Mouse (Mus musculus) hindbrain, postnatal 0 days (tissue): ENCODE measurements around the gene Herc3. TPM values are rescaled to one million over a fixed set of nuclear protein-coding genes. Genes with fewer than 3 reads are reported as not detected.
A peak's percentile ranks its signal among the peaks of the same experiment; 100 is the strongest.

Source experiments
- ATAC-seq: fragments of 200-750 bp; cut with Nextera tagmentation; 2 replicates; pipeline ENCODE4 v1.8.0; 2017; ENCODE audit warnings: mild to moderate bottlenecking, moderate TSS enrichment, moderate library complexity
- DNase-seq: peaks from one replicate; pipeline ENCODE4 v3.0.0-alpha.2; 2015; ENCODE audit warnings: low spot score
- H3K27ac ChIP-seq: fragments of 300-500 bp; sonication (generic); 2 replicates; pipeline ENCODE4 v1.5.1; 2014; ENCODE audit warnings: mild to moderate bottlenecking
- H3K27me3 ChIP-seq: fragments of 300-500 bp; sonication (generic); 2 replicates; pipeline ENCODE4 v1.6.1; 2014; ENCODE audit warnings: low read length, mixed read lengths; ENCODE audit not compliant: insufficient read depth
- H3K36me3 ChIP-seq: fragments of 300-500 bp; sonication (generic); 2 replicates; pipeline ENCODE4 v1.6.1; 2014; ENCODE audit warnings: low read length, mixed read lengths; ENCODE audit not compliant: insufficient read depth
- H3K4me1 ChIP-seq: fragments of 300-500 bp; sonication (generic); 2 replicates; pipeline ENCODE4 v1.6.1; 2014; ENCODE audit warnings: antibody characterized with exemption, low read length, mixed read lengths; ENCODE audit not compliant: insufficient read depth
- H3K4me2 ChIP-seq: fragments of 300-500 bp; sonication (generic); 2 replicates; pipeline ENCODE4 v1.6.1; 2014; ENCODE audit warnings: low read depth, mild to moderate bottlenecking, low read length, moderate library complexity, mixed read lengths
- H3K4me3 ChIP-seq: fragments of 300-500 bp; sonication (generic); 2 replicates; pipeline ENCODE4 v1.5.1; 2014; ENCODE audit warnings: low read length
- H3K9ac ChIP-seq: fragments of 300-500 bp; sonication (generic); replicated peaks from 2 replicates; pipeline ENCODE4 v1.6.1; 2014; ENCODE audit warnings: mild to moderate bottlenecking, low read length, moderate library complexity, mixed read lengths
- H3K9me3 ChIP-seq: fragments of 300-500 bp; sonication (generic); 2 replicates; pipeline ENCODE4 v1.6.1; 2016; ENCODE audit warnings: low read length, mixed read lengths
- CTCF ChIP-seq: IDR thresholded peaks from 2 replicates; pipeline ENCODE4 v1.5.1; 2016; ENCODE audit warnings: antibody characterized with exemption, control low read depth, low read depth
- WGBS: fragments of 180-500 bp; shearing (Covaris S2); extraction: QIAGEN DNeasy Blood & Tissue Kit; methylation state at CpG from one replicate; pipeline ENCODE4 v1.1.7; 2014; 5-methylcytosine and 5-hydroxymethylcytosine counted together
- polyA plus RNA-seq: library from polyadenylated mRNA; unstranded; fragments of >200 nt; fragmentation: Nextera tagmentation; extraction: Ambion mirVana; gene quantifications from 2 replicates; pipeline ENCODE4 v1.2.1, GENCODE M21; 2015
- total RNA-seq: library from RNA; depleted of rRNA; stranded (reverse); fragments of >200 nt; gene quantifications from 2 replicates; pipeline ENCODE4 v1.2.3, GENCODE M21; 2014

Gene Herc3
- total and polyA plus RNA-seq, 2 experiments from 2014 or later, result 35.1 to 140 TPM

DNA sequence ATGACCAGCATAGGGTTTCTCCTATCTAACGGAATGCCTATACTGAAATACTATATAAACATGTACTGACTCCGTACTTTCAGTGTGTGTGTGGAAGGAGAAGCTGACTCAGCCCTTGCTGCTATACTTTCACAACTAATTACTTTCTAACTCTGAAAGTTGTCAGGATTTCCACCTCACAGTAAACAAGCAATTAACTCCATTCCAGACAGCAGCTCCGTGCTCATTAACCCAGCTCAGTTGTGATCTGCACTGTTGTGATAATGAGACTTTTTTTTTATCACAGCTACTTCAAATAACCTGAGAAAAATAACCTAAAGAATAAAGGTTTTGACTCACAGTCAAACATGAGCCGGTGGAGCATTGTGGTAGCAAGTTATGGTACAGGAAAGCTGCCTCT lies 63.7 kb downstream of the Herc3 start:
- H3K9ac ChIP-seq, result no peak overlapping the region
- no peaks in the 10 kb centered on the region for H3K9me3 ChIP-seq
- DNase-seq, result no peak
- peaks cover 20% of the 10 kb centered on the region for H3K36me3 ChIP-seq
- no peak overlapping the region for H3K27ac ChIP-seq
- H3K4me3 ChIP-seq, result no peak overlapping the region
- TF ChIP-seq CTCF, result no peak
- no peaks in the 10 kb centered on the region for H3K27me3 ChIP-seq
- no peak overlapping the region for H3K4me2 ChIP-seq
- 82% methylated on average over 4 of the region's 4 CpGs for WGBS
- ATAC-seq, result no peak
- H3K4me1 ChIP-seq, result no peaks in the 10 kb centered on the region

- Histone ChIP-seq H3K27me3 (no peaks in the 10 kb centered on the region), H3K4me2 (no peak overlapping the region), H3K9me3 (no peaks in the 10 kb centered on the region), H3K9ac (no peak overlapping the region), H3K4me1 (no peaks in the 10 kb centered on the region), H3K27ac (no peak overlapping the region), H3K4me3 (no peak overlapping the region), H3K36me3 (peaks cover 12% of the 10 kb centered on the region)
- DNase-seq, result no peak
- WGBS, result 82% methylated on average over 3 of the region's 3 CpGs
- no peak for TF ChIP-seq CTCF
- no peak for ATAC-seq
These were observed 65.4 kb downstream of the Herc3 start for GRCm38 (mm10) chr6:58896648-58897047.

- no peak overlapping the region for H3K4me2 ChIP-seq
- no peak for TF ChIP-seq CTCF
- H3K4me3 ChIP-seq, result no peak overlapping the region
- 86% methylated on average over 3 of the region's 3 CpGs for WGBS
- H3K36me3 ChIP-seq, result peaks cover 9% of the 10 kb centered on the region
- no peak overlapping the region for H3K9ac ChIP-seq
- no peaks in the 10 kb centered on the region for H3K9me3 ChIP-seq
- no peak overlapping the region for H3K27ac ChIP-seq
- peaks cover 4% of the 10 kb centered on the region for H3K4me1 ChIP-seq
- DNase-seq (no peak), ATAC-seq (no peak)
- no peaks in the 10 kb centered on the region for H3K27me3 ChIP-seq
These were observed 67.8 kb downstream of the Herc3 start for GRCm38 (mm10) chr6:58899076-58899475.

- Histone ChIP-seq H3K27me3 (no peaks in the 10 kb centered on the region), H3K27ac (no peak overlapping the region), H3K4me3 (no peak overlapping the region), H3K4me2 (no peak overlapping the region), H3K9ac (no peak overlapping the region), H3K36me3 (peaks cover 4% of the 10 kb centered on the region), H3K4me1 (peaks cover 4% of the 10 kb centered on the region), H3K9me3 (no peaks in the 10 kb centered on the region)
- 86% methylated on average over 7 of the region's 7 CpGs for WGBS
- DNase-seq (no peak), ATAC-seq (no peak)
- TF ChIP-seq CTCF, result no peak
These were observed 69.3 kb downstream of the Herc3 start for GRCm38 (mm10) chr6:58900536-58900935.

DNA sequence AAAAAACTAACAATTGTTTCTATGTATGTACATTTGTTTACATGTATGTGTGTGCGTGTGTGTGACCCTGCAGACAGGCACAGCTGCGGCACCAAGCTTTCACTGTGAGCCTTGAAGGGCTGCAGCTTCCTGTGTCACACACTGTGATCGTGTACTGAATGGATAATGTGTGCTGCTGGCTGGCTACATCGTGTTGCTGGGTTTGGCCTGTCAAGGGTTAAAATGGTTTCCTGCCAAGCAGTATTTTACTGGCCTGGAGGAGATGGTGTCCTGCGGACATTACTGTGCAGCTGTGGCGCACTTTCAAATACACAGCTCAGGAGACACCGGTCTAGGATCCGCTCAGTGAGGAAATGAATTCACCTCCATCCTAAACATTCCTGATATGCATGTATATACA lies 71.9 kb downstream of the Herc3 start:
- Histone ChIP-seq H3K27ac (peak overlapping the region; percentile 75), H3K9ac (peak overlapping the region; percentile 35; the same call in 1 of the 2 replicates), H3K36me3 (no peaks in the 10 kb centered on the region; the same call in 1 of the 2 replicates), H3K27me3 (no peaks in the 10 kb centered on the region), H3K4me3 (peak overlapping the region; percentile 11; the same call in 1 of the 2 replicates), H3K4me1 (peaks cover 4% of the 10 kb centered on the region), H3K4me2 (peak overlapping the region; percentile 40), H3K9me3 (0 out of 2 replicates have a peak, but pooled peaks cover 4% of the 10 kb centered on the region)
- 8% methylated on average over 8 of the region's 8 CpGs for WGBS
- ATAC-seq, result peak; percentile 86
- peak; percentile 92 for DNase-seq
- TF ChIP-seq CTCF, result no peak

DNA sequence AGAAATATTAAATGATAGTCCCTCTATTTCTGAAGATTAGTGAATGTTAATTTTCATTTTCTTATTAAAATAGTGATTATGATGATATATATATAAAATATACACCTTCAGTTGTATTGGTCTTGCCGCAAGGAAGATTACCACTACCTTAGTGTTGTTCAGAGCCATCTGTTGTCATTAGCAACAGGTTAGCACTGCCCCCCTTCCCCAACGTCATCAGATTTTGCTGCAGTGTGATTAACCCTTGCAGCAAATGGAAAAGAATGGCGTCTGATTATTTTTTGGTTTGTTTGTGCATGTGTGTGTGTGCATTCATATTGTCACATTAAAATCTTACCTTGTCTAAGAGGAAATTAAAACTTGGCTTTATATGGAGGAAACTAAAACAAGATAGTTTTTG lies 73.3 kb downstream of the Herc3 start:
- Histone ChIP-seq H3K9ac (no peak overlapping the region), H3K4me1 (peaks cover 4% of the 10 kb centered on the region), H3K27me3 (no peaks in the 10 kb centered on the region), H3K4me3 (no peak overlapping the region), H3K9me3 (0 out of 2 replicates have a peak, but pooled peaks cover 4% of the 10 kb centered on the region), H3K36me3 (no peaks in the 10 kb centered on the region; the same call in 1 of the 2 replicates), H3K27ac (no peak overlapping the region), H3K4me2 (peak overlapping the region; percentile 58; the same call in 1 of the 2 replicates)
- ATAC-seq (no peak), DNase-seq (peak; percentile 56)
- 44% methylated on average over 3 of the region's 3 CpGs for WGBS
- TF ChIP-seq CTCF, result no peak

DNA sequence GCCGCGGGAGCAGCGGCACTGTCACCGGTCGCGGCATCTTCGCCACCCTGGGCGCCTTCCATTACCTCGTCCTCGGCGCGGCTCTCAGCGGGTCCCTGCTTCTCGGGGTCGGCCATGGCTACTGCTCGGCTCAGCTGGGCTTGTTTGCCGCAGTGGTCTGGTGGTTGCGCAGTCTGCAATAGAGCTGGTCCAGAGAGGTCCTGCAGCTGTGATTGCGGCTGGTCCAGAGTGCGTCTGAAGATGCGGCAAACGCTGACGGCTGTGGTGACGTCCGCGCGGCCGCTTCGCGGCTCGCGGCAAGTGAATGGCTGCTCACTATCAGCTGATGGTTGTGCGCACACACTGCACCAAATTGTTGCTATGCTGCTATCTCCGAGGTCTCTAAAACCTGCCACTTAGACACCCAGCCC lies 75.6 kb downstream of the Herc3 start, which contains the start of gene Nap1l5:
Nap1l5 (minus strand) TSS at position 225 of the 410 bp plus-strand sequence.
- ATAC-seq, result peak; percentile 95
- H3K27me3 ChIP-seq, result no peaks in the 10 kb centered on the region
- no peak for TF ChIP-seq CTCF
- peak; percentile 87 for DNase-seq
- H3K4me1 ChIP-seq, result peaks cover 4% of the 10 kb centered on the region
- H3K4me3 ChIP-seq, result peak within 1 kb of the TSS; percentile 49
- H3K4me2 ChIP-seq, result peak within 1 kb of the TSS; percentile 58
- H3K36me3 ChIP-seq, result no peaks in the 10 kb centered on the region; the same call in 1 of the 2 replicates
- peak within 1 kb of the TSS; percentile 81 for H3K27ac ChIP-seq
- H3K9ac ChIP-seq, result peak within 1 kb of the TSS; percentile 59
- 55% methylated on average over 34 of the region's 34 CpGs for WGBS
- 0 out of 2 replicates have a peak, but pooled peaks cover 4% of the 10 kb centered on the region for H3K9me3 ChIP-seq
